Mouse (Mus musculus) liver, embryonic 14.5 days (tissue): ENCODE results near the gene Ehbp1.

Experiments
- CTCF ChIP-seq: IDR thresholded peaks from 2 replicates; pipeline ENCODE4 v1.5.1; 2016; ENCODE audit warnings: antibody characterized with exemption, low read depth, control low read depth
- EP300 ChIP-seq: IDR thresholded peaks from 2 replicates; pipeline ENCODE4 v1.6.1; 2016; ENCODE audit warnings: antibody characterized with exemption, low read depth

DNA sequence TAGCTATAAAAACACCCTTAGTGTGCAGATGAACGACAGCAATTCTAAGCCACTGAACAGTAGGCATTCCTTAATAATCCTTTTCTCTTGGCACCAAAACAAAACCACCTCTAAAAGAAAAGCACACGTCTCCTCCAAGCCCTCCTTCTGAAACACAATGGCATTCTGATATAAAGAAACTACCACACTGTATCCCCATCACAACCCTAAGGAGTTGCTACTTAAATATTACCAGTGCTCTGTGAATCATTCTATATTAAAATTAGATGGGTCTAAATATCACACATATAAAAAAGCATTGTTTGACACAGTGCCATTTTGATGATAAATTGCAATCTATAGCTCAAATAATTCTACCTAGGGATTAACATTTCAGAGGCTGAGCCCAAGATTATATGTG lies 135.9 kb downstream of the Ehbp1 start:
- TF ChIP-seq EP300 (no peak), CTCF (no peak)
